Mouse (Mus musculus): ENCODE data around the gene Adgra1.

Gene Adgra1

DNA sequence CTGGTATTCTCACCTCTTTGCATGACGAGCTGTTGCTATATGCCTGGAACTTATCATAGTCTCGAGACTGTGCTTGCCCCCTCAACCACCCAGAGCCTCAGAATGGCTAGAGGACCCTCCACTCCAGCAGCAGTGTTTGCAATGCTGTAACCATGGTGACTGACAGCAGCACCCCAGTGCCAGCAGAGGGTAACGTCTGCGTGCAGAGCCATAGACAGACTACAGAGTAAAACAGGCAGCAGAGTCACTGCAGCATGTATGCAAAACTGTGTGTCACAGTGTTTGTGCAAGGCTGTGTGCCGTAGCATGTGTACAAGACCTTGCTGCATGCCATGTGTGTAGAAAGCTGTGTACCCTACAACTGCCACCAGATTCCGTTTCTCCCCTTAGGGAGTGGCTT lies 75.5 kb downstream of the Adgra1 start:
- DNase-seq, result no peak

- DNase-seq, result no peak
Measured at GRCm38 (mm10) chr7:139910204-139910835, 76.3 kb downstream of the Adgra1 start.

GRCm38 (mm10) chr7:139914141-139915047 lies 80.4 kb downstream of the Adgra1 start:
- DNase-seq, result no peak

DNA sequence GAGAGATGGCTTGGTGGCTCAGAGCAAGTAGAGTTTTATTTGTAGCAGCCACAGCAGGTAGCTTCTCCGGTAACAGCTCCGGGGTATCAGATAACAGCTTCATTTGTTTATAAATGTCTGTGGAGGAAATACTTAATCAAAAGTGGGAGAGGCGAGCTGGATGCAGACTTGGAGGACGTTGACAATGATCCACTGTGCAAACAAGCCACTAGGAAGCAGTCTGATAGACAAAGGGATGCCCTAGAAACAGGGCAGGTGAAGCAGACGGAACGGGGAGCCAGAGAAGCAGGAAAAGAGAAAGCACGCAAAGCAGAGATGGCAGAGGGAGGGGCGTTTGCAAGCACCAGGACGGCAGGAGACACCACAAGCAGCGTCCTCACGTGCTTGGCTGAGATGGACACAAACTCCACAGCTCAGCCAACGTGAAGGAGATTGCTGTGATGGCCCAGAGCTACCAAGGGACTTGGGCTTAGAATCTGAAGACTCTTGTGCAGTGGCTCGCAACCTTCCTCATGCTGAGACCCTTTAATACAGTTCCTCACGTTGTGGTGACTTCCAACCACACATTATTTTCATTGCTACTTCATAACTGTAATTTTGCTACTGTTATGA lies 81.8 kb downstream of the Adgra1 start:
- no peak for DNase-seq

DNA sequence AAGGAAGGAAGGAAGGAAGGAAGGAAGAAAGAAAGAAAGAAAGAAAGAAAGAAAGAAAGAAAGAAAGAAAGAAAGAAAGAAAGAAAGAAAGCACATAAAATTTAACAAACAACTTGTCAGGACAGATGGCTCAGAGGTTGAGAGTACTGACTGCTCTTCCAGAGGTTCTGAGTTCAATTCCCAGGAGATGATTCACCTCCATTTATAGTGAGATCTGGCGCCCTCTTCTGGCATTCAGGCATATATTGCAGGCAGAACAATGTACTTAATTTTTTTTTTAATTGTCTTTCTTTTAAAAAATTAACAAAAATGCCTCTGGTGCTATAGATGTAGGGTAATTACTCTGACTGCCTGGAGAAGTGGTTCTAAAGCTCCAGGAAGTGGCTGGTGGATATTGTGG lies 82.4 kb downstream of the Adgra1 start:
- DNase-seq, result no peak

GRCm38 (mm10) chr7:139918262-139918661 lies 84.3 kb downstream of the Adgra1 start:
- no peak for DNase-seq

Data from cerebellum, adult 11 months (tissue).